Mouse (Mus musculus) neural tube, embryonic 11.5 days (tissue): Measurements from ENCODE around the gene Ckap2l. TPM values are rescaled to one million over a fixed set of nuclear protein-coding genes. Genes with fewer than 3 reads are reported as not detected.

ENCODE experiments used
- ATAC-seq: fragments of 200-750 bp; cut with Nextera tagmentation; 2 replicates; pipeline ENCODE4 v1.8.0; 2017; ENCODE audit warnings: moderate number of reproducible peaks, mild to moderate bottlenecking, moderate TSS enrichment, moderate library complexity; ENCODE audit not compliant: insufficient read depth, low FRiP score, low TSS enrichment
- DNase-seq: peaks from one replicate; pipeline ENCODE4 v3.0.0-alpha.2; 2015; ENCODE audit warnings: low spot score
- H3K27ac ChIP-seq: fragments of 300-500 bp; sonication (generic); 2 replicates; pipeline ENCODE4 v1.5.1; 2014; ENCODE audit warnings: low read depth, mild to moderate bottlenecking, low read length
- H3K27me3 ChIP-seq: fragments of 300-500 bp; sonication (generic); 2 replicates; pipeline ENCODE4 v1.6.1; 2014; ENCODE audit warnings: mild to moderate bottlenecking, low read length, mixed read lengths; ENCODE audit not compliant: control insufficient read depth, insufficient read depth
- H3K36me3 ChIP-seq: fragments of 300-500 bp; sonication (generic); 2 replicates; pipeline ENCODE4 v1.6.1; 2014; ENCODE audit warnings: mild to moderate bottlenecking, low read length, moderate library complexity, mixed read lengths; ENCODE audit not compliant: control insufficient read depth, insufficient read depth
- H3K4me1 ChIP-seq: fragments of 300-500 bp; sonication (generic); 2 replicates; pipeline ENCODE4 v1.6.1; 2014; ENCODE audit warnings: low read length, mixed read lengths; ENCODE audit not compliant: control insufficient read depth, insufficient read depth
- H3K4me2 ChIP-seq: fragments of 300-500 bp; sonication (generic); 2 replicates; pipeline ENCODE4 v1.6.1; 2014; ENCODE audit warnings: low read depth, mild to moderate bottlenecking, moderate library complexity
- H3K4me3 ChIP-seq: fragments of 300-500 bp; sonication (generic); 2 replicates; pipeline ENCODE4 v1.5.1; 2014; ENCODE audit warnings: low read depth, low read length
- H3K9ac ChIP-seq: fragments of 300-500 bp; sonication (generic); 2 replicates; pipeline ENCODE4 v1.6.1; 2014; ENCODE audit warnings: mild to moderate bottlenecking, low read length
- H3K9me3 ChIP-seq: fragments of 300-500 bp; sonication (generic); 2 replicates; pipeline ENCODE4 v1.6.1; 2016; ENCODE audit warnings: low read length; ENCODE audit not compliant: control insufficient read depth
- WGBS: fragments of 180-500 bp; shearing (Covaris S2); extraction: QIAGEN DNeasy Blood & Tissue Kit; methylation state at CpG from one replicate; pipeline ENCODE4 v1.1.7; 2014; 5-methylcytosine and 5-hydroxymethylcytosine counted together
- polyA plus RNA-seq: library from polyadenylated mRNA; unstranded; fragments of >200 nt; fragmentation: Nextera tagmentation; extraction: Ambion mirVana; gene quantifications from 2 replicates; pipeline ENCODE4 v1.2.1, GENCODE M21; 2014

Gene Ckap2l
- polyA plus RNA-seq, 1 experiment from 2014 or later: 74.6 TPM

GRCm38 (mm10) chr2:129246436-129246835 lies 50.6 kb downstream of the Ckap2l start:
- Histone ChIP-seq H3K36me3 (no peaks in the 10 kb centered on the region), H3K27ac (no peak overlapping the region), H3K4me3 (no peak overlapping the region), H3K9ac (no peak overlapping the region), H3K27me3 (no peaks in the 10 kb centered on the region), H3K4me2 (no peak overlapping the region), H3K9me3 (no peaks in the 10 kb centered on the region), H3K4me1 (no peaks in the 10 kb centered on the region)
- ATAC-seq (no peak), DNase-seq (no peak)
- 83% methylated on average over 7 of the region's 7 CpGs for WGBS

DNA sequence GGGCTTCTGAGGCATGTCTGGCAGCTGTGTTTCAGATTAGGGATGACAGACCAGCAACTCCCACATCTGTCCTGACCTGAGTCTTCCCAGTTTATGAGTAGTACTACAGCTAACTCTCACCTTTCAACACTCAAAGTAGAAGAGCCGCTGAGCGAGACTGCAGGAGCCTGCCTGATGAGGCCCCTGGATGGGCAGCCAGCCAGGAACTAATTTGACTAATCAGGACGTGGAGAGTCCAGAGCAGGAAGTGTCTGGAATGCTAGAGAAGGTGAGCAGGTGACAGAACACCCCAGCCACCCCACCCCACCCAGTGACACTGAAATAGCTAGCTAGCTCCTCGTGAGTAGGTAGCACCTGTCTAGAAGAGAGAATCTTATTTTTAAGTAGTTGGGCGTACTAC lies 51.4 kb downstream of the Ckap2l start:
- WGBS: 62% methylated on average over 5 of the region's 5 CpGs
- no peak for DNase-seq
- Histone ChIP-seq H3K27me3 (no peaks in the 10 kb centered on the region), H3K27ac (no peak overlapping the region), H3K36me3 (no peaks in the 10 kb centered on the region), H3K4me2 (no peak overlapping the region), H3K9ac (no peak overlapping the region), H3K4me3 (no peak overlapping the region), H3K9me3 (no peaks in the 10 kb centered on the region), H3K4me1 (no peaks in the 10 kb centered on the region)
- no peak for ATAC-seq

DNA sequence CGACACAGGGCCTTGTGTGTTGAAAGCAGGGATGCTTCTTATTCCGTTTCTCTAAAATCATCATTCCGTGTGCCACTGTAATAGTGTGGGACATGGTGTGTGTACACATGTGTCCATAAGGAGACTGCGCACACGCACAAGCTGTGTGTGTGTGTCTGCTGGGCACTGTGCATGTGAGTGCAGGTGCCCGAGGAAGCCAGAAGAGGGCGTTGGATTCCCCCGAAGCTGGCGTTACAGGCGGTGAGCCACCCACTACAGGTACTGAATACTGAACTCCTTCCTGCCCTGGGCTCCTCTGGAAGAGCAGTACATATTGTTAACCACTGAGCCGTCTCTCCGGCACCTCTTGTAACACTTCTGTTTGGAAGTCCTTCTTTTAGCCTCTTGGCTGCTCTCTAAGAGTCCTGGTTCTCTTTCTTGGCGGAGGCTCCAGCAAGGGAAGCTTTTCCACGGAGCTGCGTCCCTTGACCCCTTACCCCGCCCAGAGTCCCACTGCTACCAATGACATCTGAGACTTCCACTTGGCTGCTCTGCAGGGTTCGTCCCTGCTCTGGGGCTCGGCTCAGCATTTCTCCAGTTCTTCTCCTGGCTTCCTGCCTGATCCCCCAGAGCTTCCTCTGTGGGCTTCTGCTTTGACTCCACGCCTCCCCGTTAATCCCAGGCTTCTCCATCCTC lies 52.4 kb downstream of the Ckap2l start:
- Histone ChIP-seq H3K36me3 (no peaks in the 10 kb centered on the region), H3K9ac (no peak overlapping the region), H3K4me1 (no peaks in the 10 kb centered on the region), H3K27me3 (no peaks in the 10 kb centered on the region), H3K4me2 (no peak overlapping the region), H3K4me3 (no peak overlapping the region), H3K9me3 (no peaks in the 10 kb centered on the region), H3K27ac (no peak overlapping the region)
- WGBS: 86% methylated on average over 20 of the region's 20 CpGs
- DNase-seq: no peak
- ATAC-seq: no peak

- no peaks in the 10 kb centered on the region for H3K4me1 ChIP-seq
- H3K9ac ChIP-seq: no peak overlapping the region
- 59% methylated on average over 9 of the region's 9 CpGs for WGBS
- DNase-seq (no peak), ATAC-seq (no peak)
- no peak overlapping the region for H3K4me3 ChIP-seq
- no peak overlapping the region for H3K4me2 ChIP-seq
- H3K36me3 ChIP-seq: no peaks in the 10 kb centered on the region
- no peaks in the 10 kb centered on the region for H3K9me3 ChIP-seq
- no peaks in the 10 kb centered on the region for H3K27me3 ChIP-seq
- H3K27ac ChIP-seq: no peak overlapping the region
These were observed 53.2 kb downstream of the Ckap2l start for GRCm38 (mm10) chr2:129243786-129244185.

DNA sequence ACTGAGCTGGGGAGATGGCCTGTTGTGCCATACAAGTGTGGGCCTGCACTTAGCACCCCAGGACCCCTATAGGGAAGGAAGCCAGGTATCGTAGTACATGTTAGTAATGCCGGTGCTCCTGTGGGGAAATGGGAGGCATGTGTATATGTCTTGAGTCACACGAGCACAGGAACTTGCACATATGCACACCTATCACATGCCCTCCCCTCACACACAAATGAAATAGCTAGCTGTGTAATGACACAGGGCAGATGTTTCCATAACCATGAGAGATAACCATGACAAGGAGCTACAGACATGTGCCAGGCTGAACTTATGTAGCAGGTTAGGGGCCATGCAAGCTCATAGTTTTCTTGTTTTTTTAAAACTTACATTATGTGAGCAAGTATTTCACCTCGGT lies 54.0 kb downstream of the Ckap2l start:
- no peak overlapping the region for H3K4me2 ChIP-seq
- DNase-seq (no peak), ATAC-seq (no peak)
- H3K36me3 ChIP-seq: no peaks in the 10 kb centered on the region
- H3K4me3 ChIP-seq: no peak overlapping the region
- 87% methylated on average over 4 of the region's 4 CpGs for WGBS
- H3K27ac ChIP-seq: no peak overlapping the region
- no peaks in the 10 kb centered on the region for H3K4me1 ChIP-seq
- H3K9ac ChIP-seq: no peak overlapping the region
- no peaks in the 10 kb centered on the region for H3K9me3 ChIP-seq
- H3K27me3 ChIP-seq: no peaks in the 10 kb centered on the region

- ATAC-seq: no peak
- DNase-seq: no peak
- Histone ChIP-seq H3K9ac (no peak overlapping the region), H3K4me3 (no peak overlapping the region), H3K27ac (no peak overlapping the region), H3K27me3 (no peaks in the 10 kb centered on the region), H3K36me3 (no peaks in the 10 kb centered on the region), H3K4me2 (no peak overlapping the region), H3K4me1 (no peaks in the 10 kb centered on the region), H3K9me3 (no peaks in the 10 kb centered on the region)
- 52% methylated on average over 7 of the region's 7 CpGs for WGBS
These were observed 54.9 kb downstream of the Ckap2l start for GRCm38 (mm10) chr2:129241845-129242833.

- H3K27me3 ChIP-seq: no peaks in the 10 kb centered on the region
- no peak overlapping the region for H3K4me2 ChIP-seq
- DNase-seq (no peak), ATAC-seq (no peak)
- no peaks in the 10 kb centered on the region for H3K36me3 ChIP-seq
- no peak overlapping the region for H3K27ac ChIP-seq
- H3K9me3 ChIP-seq: no peaks in the 10 kb centered on the region
- WGBS: 68% methylated on average over 9 of the region's 9 CpGs
- no peaks in the 10 kb centered on the region for H3K4me1 ChIP-seq
- no peak overlapping the region for H3K4me3 ChIP-seq
- no peak overlapping the region for H3K9ac ChIP-seq
These were observed 56.1 kb downstream of the Ckap2l start for GRCm38 (mm10) chr2:129240726-129241432.

DNA sequence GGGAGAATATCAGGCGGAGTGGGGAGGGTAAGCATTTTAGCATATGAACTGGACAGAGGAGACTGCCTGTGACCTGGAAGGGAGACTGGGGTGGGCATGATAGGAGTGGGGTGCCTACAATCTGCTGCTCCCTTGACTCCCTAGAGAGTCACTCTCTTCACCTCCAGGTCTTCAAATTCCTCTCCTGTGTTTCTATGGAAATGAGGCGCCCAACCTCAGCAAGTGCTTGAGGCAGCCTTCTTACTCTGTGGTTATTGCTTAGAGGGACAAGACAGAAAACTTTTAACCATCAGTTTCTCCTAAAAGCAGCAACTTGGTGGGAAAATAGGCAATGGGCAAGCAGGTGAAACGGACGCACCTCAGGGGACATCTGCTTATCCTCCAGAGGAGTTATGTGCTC lies 60.5 kb downstream of the Ckap2l start:
- 73% methylated on average over 4 of the region's 4 CpGs for WGBS
- H3K4me3 ChIP-seq: no peak overlapping the region
- no peaks in the 10 kb centered on the region for H3K4me1 ChIP-seq
- no peaks in the 10 kb centered on the region for H3K36me3 ChIP-seq
- no peak overlapping the region for H3K27ac ChIP-seq
- DNase-seq (no peak), ATAC-seq (no peak)
- H3K9ac ChIP-seq: no peak overlapping the region
- no peaks in the 10 kb centered on the region for H3K27me3 ChIP-seq
- H3K9me3 ChIP-seq: no peaks in the 10 kb centered on the region
- H3K4me2 ChIP-seq: no peak overlapping the region
